Mouse (Mus musculus): ENCODE results near the gene Arhgap6.

The Arhgap6 gene

DNA sequence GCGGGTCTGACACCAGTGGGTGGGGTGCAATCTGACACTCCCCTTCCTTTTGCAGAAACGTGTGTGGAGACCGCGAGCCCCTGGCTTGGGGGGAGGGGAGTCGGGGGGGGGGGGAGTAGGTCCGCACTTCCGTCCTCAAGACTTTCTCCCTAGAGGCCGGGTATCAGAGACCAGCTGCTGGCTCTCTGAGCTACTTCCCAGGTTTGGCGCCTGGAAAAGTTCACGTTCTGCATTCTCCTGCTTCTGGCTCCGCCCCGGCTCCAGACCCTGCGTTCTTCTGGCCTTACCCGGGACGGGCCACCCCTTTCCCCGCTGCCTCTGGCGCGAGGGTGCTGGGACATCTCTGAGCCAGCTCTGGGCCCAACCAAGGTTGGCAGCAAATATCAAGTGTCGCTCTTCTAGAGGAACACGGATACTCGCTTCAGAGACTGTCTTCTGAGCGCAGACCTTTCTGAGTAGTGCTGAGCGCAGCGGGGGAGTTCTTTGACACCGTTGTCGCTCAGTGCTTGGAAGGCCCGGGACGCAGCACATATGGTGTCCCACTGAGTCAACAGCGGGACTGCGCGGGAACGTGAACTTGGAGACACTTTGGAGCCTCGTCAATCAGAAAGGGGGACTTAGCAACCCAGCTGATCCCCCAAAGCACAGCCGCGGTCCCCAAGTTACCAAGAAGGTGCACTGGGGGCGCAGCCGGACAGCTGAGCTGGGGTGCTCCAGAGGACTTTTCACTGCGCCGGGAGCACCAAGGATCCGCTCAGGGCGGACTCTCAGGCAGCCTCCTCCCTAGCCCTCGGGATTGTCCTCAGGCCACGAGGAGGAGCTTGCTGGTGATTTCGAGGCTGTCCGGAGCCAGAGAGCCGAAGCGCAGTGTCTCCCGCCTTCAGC, at the start of gene Arhgap6:
Arhgap6 (plus strand) TSS at position 126 of the 885 bp plus-strand sequence.
- peak; percentile 2 for DNase-seq

DNA sequence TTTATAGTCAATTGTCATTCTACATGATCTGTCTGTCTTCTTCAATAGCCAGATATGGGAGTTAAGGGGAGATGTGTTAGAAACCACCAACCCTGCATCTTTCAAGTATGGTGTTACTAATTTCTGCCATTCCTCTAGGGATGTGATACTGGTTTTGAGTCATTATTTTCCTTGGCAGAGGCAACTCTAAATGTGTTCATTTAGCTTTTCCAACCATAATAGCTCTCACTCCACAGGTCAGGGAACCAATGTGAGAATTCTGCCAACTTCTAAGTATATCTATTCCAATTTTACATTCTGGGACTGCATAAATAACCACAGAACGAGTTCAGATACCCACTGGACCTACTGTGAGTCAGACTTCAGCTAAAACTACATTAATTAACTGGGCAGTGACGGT, 47.9 kb upstream of the Arhgap6 start:
- no peak for DNase-seq

DNA sequence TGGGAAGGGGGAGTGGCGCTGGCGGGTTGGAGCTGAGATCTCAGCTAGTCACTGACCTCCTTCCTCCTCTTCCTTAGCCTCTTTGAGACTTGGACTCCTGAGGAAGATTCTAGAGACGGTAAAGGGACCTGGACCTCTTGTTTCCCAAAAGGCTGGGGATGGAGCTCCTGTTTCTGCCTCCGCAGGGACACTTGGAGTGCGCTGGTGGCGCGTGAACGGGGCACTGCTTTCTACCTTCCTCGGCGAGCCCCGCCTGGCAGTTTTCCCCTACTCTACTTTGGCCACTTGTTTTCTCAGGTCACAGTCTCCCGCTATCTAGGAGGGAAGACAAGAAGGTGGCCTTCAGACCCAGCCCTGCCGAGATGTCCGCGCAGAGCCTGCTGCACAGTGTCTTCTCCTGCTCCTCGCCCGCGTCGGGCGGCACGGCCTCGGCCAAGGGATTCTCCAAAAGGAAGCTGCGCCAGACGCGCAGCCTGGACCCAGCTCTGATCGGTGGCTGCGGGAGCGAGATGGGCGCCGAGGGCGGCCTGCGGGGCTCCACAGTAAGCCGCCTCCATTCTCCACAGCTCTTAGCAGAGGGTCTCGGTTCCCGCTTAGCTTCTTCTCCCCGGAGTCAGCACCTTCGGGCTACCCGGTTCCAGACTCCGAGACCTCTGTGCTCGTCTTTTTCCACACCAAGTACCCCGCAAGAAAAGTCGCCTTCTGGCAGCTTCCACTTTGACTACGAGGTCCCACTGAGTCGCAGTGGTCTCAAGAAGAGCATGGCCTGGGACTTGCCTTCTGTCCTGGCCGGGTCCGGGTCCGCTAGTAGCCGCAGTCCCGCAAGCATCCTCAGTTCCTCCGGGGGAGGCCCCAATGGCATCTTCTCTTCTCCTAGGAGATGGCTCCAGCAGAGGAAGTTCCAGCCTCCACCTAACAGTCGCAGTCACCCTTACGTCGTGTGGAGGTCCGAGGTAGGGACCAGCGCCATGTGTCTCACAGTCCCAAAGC, 1.3 kb downstream of the Arhgap6 start:
- DNase-seq: peak; percentile 8

DNA sequence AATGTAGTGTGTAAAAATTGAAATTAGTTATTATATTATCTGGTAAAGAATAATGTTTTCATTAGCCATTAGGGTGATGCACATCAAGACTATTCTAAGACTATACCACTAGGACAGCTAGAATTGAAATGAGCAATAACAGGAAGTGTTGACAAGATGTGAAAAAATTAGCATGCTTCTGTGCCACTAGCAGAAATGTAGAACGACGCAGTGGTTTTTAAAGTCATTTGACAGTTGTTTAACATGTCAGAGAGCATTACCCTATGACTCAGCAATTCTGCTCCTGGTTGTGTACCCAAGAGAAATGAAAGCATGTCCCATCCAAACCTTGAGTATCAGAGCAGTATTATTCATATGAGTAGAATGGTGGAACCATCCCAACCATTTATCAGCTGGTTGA, 9.8 kb downstream of the Arhgap6 start:
- DNase-seq: no peak

DNA sequence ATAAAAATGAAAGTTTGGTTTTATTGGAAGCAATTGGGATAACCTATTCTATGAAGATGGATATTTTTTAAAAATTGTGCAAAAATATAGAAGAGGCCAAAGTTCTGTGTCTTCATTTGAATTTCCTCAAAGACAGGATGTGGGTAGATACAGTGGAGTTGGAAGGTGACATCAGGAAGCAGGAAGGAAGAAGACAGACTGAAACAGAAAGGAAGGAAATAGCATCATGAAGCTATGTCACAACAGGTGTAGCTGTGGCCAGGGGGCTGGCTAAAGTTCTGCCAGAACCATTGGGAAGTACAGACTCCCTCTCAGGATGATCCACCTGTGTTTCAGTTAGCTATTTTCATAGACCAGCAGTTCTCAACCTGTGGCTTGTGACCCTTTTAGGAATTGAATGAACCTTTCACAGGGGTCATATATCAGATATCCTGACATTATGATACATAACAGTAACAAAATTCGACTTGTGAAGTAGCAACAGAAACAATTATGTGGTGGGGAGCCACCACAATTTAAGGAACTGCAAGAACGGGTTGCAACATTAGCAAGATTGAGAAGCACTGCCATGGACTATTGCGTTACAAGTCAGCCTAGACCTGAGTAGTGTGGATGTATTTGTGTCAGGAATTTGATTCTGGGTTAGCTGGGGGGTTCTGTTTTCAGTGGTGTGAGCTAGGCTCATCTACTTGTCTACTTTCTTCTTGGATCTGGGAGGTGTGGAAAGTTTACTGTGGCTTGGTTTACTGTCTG, 15.8 kb downstream of the Arhgap6 start:
- no peak for DNase-seq

DNA sequence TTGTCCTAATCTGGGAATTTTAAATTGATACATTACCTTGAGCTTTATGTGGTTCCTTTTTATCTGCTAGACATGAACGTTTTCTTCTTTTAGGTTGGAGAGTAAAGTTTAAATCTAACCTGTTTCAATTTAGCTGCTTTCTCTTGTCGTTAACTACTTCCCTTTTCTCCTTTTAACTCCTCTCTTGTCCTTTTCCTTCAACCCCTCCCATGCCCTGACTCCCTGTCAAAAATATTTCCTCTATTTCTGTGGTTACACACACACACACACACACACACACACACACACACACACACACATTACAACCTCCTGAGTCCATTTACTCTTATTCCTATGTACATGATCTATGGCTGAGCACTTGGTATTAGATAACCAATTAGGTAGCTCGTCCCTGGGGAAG, 24.0 kb downstream of the Arhgap6 start:
- no peak for DNase-seq

DNA sequence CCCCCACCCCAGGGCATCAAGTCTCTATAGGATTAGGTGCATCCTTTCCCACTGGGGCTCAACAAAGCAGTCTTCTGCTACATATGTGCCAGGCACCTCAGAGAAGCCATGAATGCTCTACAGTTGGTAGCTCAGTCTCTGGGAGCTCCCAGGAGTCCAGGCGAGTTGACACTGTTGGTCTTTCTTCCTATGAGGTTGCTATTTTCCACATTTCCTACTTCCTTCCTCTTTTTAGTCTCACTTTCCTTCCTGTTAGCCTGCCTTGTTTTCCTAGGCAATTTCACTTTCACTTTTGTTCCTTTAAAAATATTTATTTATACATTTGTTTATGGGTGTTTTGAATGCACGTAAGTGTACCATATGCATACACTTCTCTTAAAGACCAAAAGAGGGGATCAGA, 29.3 kb downstream of the Arhgap6 start:
- DNase-seq: no peak

DNA sequence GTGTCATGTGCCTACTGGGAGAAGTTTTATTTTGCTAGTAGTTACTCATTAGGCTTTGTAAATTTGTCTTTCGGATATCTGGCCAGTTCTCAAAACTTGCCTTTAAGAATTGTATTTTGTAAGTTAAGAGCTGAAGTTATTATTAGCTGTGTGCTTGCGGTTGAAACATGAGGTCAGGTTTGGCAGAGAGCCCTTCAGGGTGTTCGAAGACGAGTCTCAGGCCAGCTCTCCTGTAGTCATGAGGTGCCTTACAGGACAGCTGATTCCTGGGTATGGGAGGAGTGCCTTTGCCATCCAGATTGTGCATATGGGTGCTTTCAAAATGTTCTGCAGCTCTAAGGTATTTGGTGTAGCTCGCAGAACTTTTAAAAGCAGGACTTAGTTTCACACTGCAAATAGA, 37.4 kb downstream of the Arhgap6 start:
- DNase-seq: no peak

DNA sequence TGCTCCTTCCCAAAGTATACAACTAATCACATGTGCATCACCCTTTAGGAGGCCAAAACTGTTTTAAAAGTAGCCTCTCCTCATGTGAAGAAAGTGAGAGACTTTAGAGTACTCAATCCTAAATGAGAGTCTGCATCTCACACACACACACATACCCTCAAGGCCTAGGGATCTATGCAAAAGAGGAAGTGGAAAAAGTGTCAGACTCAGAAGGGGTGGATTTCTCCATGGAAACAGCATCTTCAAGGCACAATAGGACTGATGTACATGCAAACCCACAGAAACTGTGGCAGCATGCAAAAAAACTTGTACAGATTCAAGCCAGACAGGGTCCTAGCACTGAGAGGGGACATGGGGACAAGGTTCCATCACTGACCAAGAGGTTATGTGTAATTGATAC, 53.2 kb downstream of the Arhgap6 start:
- DNase-seq: no peak

DNA sequence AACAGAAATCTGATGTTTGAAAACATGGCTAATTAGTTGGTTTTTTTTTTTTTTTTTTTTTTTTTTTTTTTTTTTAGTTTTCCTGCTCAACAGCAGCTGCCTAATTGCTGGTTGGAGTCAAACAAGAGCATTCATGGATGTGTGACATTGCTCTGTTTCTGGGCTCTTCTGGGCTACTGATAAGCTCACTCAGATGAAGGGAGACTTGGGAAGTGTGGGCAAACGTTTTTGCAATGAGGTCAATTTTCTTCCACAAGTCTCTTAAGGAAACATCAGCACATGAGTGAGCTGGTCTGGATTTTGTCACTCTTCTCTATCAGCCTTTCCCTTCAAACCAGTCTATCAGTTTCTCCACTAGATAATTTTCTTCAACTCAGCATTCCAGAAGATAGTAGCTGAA, 79.8 kb downstream of the Arhgap6 start:
- no peak for DNase-seq

DNA sequence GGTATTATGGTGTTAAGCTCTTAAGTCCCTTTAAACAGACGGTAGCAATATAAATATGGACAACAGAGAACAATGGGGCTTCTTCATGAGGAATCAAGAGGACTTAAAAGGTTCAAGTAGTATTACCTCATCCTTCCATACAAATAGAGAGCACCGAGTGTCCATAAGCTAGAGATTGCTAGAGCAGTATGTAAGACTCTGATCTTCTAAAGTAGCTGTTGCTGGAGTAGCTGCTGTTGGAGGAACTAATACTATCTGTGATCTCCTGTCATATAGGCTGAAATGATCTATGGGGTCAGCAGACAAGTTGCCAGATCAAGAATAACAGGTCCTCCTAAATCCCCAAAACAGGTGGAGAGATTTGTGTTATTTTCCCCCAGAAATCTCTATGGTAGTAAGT, 108.7 kb downstream of the Arhgap6 start:
- DNase-seq: no peak

DNA sequence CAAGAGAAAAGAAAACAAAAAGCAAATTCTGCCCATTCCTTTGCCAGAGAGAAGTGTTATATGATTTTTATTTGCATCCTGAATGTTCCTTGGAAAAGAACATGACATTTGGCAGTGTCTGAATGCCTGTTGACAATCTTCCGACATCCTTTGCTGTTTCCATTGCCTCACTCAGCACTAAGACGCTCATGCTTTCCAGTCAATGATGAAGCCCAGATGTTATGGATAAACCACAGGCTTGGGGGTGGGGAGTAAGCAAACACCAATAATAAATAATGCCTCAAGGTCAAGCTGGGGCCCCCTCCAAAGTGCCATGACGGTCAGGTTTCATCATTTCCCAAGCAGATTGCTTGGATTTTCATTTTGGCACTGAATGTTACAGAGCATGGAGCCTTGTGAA, 109.2 kb downstream of the Arhgap6 start:
- DNase-seq: no peak

DNA sequence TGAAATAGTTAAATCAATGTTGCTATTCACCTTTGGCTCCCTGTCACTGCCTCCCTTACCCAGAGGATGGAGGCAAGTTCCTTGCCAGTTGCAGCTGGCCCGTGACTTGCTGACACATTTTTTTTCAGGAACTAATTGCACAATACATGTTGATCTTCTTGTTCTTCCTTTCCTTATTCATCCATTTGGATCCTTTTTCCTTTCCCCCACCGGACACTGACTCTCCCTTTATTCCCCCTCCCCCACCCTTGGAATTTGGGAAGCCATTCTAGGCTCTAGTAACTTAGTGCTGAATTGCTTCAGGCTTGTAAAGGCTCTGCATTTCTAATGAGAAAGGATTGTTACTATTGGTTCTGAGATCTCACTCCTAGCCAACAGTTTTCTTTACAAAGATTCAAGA, 112.7 kb downstream of the Arhgap6 start:
- DNase-seq: no peak

DNA sequence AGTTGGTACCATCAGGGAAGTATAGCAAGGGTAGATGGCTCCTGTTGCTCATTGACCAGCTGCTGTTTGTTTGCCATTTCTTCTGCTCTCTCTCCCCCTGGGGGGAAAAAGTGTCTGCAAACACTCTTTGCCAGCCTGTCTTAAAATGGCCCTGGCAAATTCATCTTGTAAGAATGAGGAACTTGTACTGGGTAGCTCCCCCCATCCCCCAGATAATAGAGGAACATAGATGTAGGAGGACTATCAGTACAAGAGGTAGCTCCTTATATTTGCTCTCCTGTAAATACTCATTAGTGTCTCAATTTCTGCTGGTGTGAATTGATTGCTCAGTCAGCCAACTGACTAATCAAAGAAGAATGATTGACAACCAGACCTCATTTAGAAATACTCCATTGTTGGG, 118.6 kb downstream of the Arhgap6 start:
- no peak for DNase-seq

DNA sequence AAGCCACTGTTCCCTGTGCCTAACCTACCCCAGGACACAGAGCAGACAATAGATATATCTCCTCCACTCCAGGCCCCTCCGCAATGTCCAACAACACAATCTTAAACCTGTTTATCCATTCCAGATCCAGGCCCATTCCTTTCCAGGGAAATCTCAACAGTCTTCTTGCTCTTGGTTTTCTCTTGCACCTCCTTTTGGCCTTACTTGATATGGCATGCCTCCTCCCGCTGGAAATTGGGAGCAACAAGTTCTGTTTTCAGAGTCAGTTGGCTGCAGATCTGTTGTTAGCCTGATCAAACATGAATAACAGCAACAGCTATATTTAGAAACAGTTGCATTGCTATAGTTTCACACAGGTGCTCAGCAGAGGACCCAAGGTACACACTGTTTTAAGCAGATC, 126.0 kb downstream of the Arhgap6 start:
- DNase-seq: no peak

DNA sequence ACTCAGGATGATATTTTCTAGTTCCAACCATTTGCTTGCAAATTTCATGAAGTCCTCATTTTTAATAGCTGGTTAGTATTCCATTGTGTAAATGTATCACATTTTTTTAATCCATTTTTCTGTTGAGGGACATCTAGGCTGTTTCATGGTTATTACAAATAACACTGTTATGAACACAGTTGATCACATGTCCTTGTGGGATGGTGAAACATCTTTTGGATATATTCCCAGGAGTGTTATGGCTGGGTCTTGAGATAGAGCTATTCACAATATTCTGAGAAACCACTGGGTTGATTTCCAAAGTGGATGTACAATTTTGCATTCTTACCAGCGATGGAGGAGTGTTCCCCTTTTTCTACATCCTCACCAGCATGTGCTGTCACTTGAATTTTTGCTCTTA, 137.5 kb downstream of the Arhgap6 start:
- no peak for DNase-seq

DNA sequence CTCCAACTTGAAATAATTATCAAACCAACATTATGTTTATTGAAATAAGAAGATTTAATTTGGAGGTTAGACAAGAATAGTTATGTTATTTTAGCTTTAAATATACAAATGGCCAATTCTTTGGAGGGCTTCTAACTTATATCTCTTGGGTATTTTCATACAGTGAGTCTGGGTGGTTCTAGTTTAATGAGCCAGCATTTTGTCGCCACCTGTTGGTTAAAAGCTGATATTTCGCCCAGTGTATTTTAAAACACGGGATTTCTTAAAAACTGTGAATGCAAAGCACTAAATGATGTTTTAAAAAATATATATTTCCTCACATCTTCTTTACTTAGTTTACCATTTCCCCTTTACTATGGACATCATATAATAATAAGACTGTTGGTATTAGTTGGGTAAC, 140.5 kb downstream of the Arhgap6 start:
- no peak for DNase-seq

DNA sequence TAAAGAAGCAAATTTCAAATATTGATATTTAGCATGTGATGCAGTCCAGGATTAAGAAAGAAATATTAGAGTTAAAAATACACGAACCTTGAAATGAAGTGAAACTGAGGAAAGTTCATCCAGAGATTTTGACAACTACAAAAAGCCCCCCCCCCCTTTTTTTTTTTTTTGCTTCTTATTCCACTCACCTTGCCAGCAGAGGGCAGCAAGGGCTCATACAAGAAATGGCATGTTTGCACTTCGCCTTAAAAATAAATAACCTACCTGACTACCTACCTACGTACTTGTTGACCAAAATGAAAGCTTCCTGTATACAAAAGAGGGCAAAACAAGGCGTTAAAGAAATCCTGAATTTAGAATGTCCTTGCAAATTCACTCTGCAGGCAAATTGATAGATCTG, 143.0 kb downstream of the Arhgap6 start:
- no peak for DNase-seq

DNA sequence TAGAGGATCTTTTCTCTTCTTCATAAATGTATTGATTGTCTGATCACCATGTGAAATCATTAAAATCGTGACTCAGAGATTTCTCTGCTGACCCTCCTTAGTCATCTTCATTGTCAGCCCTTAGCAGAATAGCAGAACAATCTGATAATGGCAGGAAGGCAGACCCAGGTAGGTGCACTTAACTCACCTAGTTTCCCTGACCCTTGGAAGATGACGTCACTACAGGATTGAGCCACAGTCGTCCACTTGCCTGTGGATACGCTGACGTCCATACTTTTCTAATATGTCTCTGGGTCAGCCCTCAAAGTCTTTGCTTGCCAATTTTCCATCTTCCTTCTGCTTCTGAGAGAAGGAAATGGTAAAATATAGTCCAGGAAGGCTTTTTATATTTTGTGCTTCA, 146.8 kb downstream of the Arhgap6 start:
- DNase-seq: no peak

DNA sequence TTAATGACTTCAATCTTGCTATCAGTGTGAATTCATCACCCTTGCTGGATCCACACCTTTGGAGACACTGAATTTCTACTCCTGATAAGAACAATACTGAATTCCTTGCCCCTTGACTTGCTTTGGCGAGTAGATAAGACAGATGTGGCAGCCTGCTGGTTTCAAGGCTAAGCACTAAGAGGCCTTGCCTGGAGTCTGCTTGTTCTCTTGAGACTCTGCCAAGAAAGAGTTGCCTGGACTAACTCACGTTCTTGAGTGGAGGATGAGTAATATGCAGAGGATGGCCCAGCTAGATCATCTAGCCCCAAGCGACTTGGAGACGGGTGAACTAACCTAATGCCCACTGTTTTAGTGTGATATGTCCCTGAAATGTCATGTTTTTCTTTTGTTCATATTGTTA, 148.3 kb downstream of the Arhgap6 start:
- DNase-seq: no peak

DNA sequence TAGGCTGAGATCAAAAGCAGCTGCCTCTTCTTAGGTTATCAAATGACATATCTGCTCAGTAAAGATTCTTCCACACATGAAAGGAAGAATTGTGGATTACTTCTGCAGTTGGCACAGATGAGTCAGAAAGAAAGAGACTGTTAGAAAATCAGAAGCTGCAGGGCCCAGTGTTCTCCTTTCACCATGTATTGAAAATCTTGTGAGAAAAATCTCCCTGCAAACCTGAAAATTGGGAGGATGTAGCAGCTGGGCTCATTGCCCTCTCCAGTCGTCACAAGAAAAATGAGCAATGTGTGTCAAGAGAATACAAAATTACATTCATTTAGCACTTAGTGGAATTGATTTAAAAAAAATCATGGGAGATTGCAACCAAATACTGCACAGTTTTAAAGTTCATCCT, 180.5 kb downstream of the Arhgap6 start:
- DNase-seq: peak; percentile 17

DNA sequence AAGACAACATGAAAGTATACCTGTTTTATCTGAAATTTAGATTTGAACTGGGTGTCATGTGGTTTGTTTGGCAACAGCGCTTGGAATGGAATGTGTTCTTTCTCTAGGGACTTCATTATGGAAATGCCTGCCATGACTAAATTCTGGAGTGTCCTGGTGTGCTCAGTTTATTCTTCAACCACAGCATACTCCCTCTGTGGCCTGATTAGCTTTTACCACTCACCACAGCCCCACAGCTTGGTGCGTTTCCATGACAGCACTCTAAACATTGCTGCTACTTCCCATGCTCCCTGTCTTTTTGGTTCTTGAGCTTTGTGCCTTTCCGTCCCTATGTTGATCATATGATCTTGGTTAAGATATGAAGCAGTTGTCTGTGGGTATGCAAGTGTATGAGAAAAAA, 182.9 kb downstream of the Arhgap6 start:
- no peak for DNase-seq

DNA sequence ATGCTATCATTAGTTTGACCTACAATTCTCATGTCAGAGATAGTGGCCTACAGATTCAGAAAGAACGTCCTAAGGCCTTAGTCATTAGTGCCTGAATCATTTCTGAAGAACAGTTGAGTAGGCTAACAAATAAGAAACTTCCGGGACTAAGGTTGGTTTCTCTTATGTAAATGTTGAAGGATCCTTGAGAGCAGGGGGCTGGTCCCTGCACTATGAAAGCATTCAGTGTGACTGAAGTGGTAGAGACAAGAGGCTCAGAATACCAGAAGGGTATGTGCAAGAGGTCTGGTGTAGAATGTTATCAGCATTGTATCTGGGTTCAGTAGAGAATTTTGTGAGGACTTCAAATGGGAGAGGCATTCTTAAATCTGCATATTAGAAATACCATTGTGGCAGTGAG, 185.5 kb downstream of the Arhgap6 start:
- no peak for DNase-seq
